Mouse (Mus musculus) liver, postnatal 0 days (tissue): ENCODE results near the gene Lhfpl5.

ENCODE experiments used
- CTCF ChIP-seq: sonication (generic); IDR thresholded peaks from 2 replicates; pipeline ENCODE4 v1.5.1; 2016; ENCODE audit warnings: antibody characterized with exemption, low read depth
- EP300 ChIP-seq: IDR thresholded peaks from 2 replicates; pipeline ENCODE4 v1.6.1; 2016; ENCODE audit warnings: antibody characterized with exemption, low read depth, mild to moderate bottlenecking

- no peak for TF ChIP-seq CTCF
- no peak for TF ChIP-seq EP300
These were observed 46.9 kb downstream of the Lhfpl5 start, which contains the start of gene Srpk1 for GRCm38 (mm10) chr17:28622300-28622759.
